Mouse (Mus musculus) stomach, embryonic 16.5 days (tissue): Measurements from ENCODE around the gene Daam1. TPM values are rescaled to one million over a fixed set of nuclear protein-coding genes. Genes with fewer than 3 reads are reported as not detected.

Source experiments
- polyA plus RNA-seq: library from polyadenylated mRNA; unstranded; fragments of >200 nt; fragmentation: Nextera tagmentation; extraction: Ambion mirVana; gene quantifications from 2 replicates; pipeline ENCODE4 v1.2.1, GENCODE M21; 2015

Daam1 gene
- polyA plus RNA-seq, 1 experiment from 2014 or later, result 13.2 TPM

Other genes with a start within 250 kb of the Daam1 start
- gene Gpr135, start 240.0 kb downstream of the Daam1 start, polyA plus RNA-seq, result 0.36 and 0.61 TPM in 2 replicates